Mouse (Mus musculus) neural tube, embryonic 13.5 days (tissue): ENCODE results near the gene Fbxl20. TPM values are rescaled to one million over a fixed set of nuclear protein-coding genes. Genes with fewer than 3 reads are reported as not detected.

Experiments
- ATAC-seq: fragments of 200-750 bp; cut with Nextera tagmentation; 2 replicates; pipeline ENCODE4 v1.8.0; 2017; ENCODE audit warnings: low read depth, mild to moderate bottlenecking, moderate TSS enrichment, moderate library complexity
- H3K27ac ChIP-seq: fragments of 300-500 bp; sonication (generic); replicated peaks from 2 replicates; pipeline ENCODE4 v1.5.1; 2015; ENCODE audit warnings: moderate library complexity, mild to moderate bottlenecking, inconsistent platforms
- H3K27me3 ChIP-seq: fragments of 300-500 bp; sonication (generic); 2 replicates; pipeline ENCODE4 v1.6.1; 2015; ENCODE audit warnings: mild to moderate bottlenecking, inconsistent platforms
- H3K36me3 ChIP-seq: fragments of 300-500 bp; sonication (generic); 2 replicates; pipeline ENCODE4 v1.6.1; 2015; ENCODE audit warnings: mild to moderate bottlenecking, inconsistent platforms
- H3K4me1 ChIP-seq: fragments of 300-500 bp; sonication (generic); replicated peaks from 2 replicates; pipeline ENCODE4 v1.6.1; 2015; ENCODE audit warnings: inconsistent platforms
- H3K4me2 ChIP-seq: fragments of 300-500 bp; sonication (generic); 2 replicates; pipeline ENCODE4 v1.6.1; 2015; ENCODE audit warnings: inconsistent platforms, mild to moderate bottlenecking, moderate library complexity
- H3K4me3 ChIP-seq: fragments of 300-500 bp; sonication (generic); 2 replicates; pipeline ENCODE4 v1.5.1; 2015; ENCODE audit warnings: mild to moderate bottlenecking, inconsistent platforms
- H3K9ac ChIP-seq: fragments of 300-500 bp; sonication (generic); 2 replicates; pipeline ENCODE4 v1.6.1; 2015; ENCODE audit warnings: moderate library complexity, mild to moderate bottlenecking, inconsistent platforms
- H3K9me3 ChIP-seq: fragments of 300-500 bp; sonication (generic); 2 replicates; pipeline ENCODE4 v1.6.1; 2016; ENCODE audit warnings: inconsistent platforms
- WGBS: fragments of 180-500 bp; shearing (Covaris S2); methylation state at CpG from one replicate; pipeline ENCODE4 v1.1.7; 2015; 5-methylcytosine and 5-hydroxymethylcytosine counted together
- polyA plus RNA-seq: library from polyadenylated mRNA; unstranded; fragments of >200 nt; fragmentation: Nextera tagmentation; extraction: Ambion mirVana; gene quantifications from 2 replicates; pipeline ENCODE4 v1.2.1, GENCODE M21; 2015

Gene Fbxl20
- polyA plus RNA-seq, 1 experiment from 2014 or later, result 28.5 TPM

DNA sequence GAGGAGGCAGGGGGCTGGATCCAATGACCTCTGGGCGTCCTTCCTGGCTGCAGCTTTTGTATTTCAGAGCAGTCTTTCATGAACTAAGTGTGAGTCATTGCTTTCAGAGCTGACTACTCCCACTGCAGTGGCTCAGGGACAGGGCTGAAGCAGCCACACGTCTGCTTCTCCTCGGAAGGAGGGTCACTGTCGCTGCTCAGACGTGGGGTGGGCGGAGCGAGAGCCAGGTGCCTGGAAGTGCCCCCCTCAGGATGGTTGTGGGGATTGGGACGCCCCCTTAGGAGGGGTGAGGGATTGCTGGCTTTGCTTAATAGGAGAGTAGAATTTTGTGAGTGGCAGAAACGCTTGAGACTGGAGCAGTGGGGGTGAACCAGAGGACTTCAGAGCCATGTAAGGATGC is 92.7 kb downstream of the Fbxl20 start:
- no peak for ATAC-seq
- Histone ChIP-seq H3K9ac (peak overlapping the region; percentile 26; the same call in 1 of the 2 replicates), H3K27me3 (peaks cover 9% of the 10 kb centered on the region; the same call in 1 of the 2 replicates), H3K36me3 (no peaks in the 10 kb centered on the region), H3K4me3 (no peak overlapping the region), H3K4me1 (peaks cover 30% of the 10 kb centered on the region), H3K9me3 (no peaks in the 10 kb centered on the region), H3K27ac (no peak overlapping the region), H3K4me2 (no peak overlapping the region)
- WGBS, result 26% methylated on average over 9 of the region's 9 CpGs

DNA sequence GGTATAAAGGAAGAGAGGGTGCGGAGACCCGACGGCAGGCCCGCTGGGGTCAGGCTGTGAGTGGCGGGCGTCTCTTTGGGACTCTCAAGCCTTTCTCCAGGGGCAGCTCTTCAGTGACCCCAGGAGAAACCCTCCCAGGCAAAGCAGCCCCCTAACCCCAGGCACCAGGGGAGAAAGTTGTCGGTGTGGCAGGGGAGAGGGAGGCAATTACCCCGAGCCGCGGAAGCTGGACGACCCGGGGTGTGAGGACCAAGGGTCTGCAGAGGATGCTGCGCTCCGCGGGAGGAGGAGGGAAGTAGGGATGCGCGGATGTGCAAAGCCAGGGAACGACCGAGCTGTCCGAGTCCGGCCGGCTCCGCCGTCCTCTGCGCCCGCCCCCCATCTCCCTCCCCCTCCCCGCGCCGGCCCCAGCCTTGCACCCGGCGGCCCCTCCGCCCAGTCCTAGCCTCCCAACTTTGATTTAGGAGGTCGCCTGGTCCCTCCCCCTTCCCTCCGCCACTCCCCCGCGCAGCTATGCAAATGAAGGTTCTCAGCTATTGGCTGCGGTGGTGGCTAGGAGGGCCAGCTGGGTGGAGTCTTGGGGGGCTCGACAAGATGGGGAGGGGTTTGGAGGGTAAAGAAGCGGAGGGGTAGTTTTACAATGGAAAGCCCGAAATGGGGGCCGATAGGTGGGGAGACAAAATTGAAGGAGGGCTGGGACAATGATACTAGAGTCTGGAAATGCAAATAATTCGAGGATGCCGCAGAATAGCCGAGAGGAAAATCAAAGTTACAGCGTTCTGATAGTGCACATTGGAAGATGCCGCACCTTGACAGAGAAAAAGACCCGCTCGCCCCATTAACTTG is 97.0 kb downstream of the Fbxl20 start, which contains the start of gene Stac2:
Stac2 (minus strand) TSS at position 474 of the 846 bp plus-strand sequence.
- peak within 1 kb of the TSS; percentile 61 for H3K4me3 ChIP-seq
- H3K9ac ChIP-seq, result peak within 1 kb of the TSS; percentile 83
- H3K9me3 ChIP-seq, result no peaks in the 10 kb centered on the region
- peaks cover 38% of the 10 kb centered on the region for H3K27me3 ChIP-seq
- H3K4me1 ChIP-seq, result peaks cover 44% of the 10 kb centered on the region
- WGBS, result under 1% methylated on average over 47 of the region's 48 CpGs
- ATAC-seq, result peak; percentile 90
- H3K36me3 ChIP-seq, result no peaks in the 10 kb centered on the region
- H3K4me2 ChIP-seq, result peak within 1 kb of the TSS; percentile 60
- peak within 1 kb of the TSS; percentile 76 for H3K27ac ChIP-seq

DNA sequence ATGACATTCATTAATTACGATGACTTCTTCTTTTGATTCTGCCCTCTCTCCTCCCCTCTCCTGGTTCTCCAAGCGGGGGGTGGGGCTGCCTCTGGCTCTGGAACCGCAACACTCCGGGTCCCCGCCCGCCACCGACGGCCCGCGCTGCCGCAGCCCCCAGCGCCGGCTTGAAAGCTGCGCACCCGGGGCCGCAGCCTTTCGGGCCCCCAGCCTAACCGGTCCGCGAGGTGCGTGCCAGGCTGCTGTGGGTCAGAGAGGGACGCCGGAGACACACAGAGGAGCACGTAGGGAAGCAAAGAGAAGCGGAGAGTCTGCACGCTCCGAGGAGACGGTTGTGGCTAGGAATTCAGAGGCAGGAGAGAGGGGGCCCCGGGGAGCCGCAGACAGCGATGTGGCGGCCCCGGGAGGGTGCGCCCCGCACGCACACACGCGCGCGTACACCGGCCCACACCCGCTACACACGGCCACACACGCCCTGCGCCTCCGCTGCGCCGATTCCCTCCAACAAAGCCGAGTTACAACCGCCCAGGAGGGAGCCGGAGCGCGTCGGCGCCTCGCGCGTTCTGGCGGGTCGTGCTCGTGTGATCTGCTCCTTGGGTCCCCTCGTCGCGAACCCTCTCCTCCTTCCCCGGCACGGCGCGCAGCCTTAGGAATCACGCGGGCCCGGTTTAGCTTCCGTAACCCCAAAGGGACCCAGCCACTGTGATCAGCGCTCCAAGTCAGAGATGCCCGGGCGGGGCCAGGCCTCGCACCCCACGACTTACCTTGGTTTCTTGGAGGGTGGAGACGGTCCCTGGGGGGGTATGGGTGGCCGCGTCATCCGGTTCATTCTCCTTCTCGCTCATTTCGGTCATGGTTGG is 97.8 kb downstream of the Fbxl20 start:
- Histone ChIP-seq H3K9me3 (no peaks in the 10 kb centered on the region), H3K27me3 (peaks cover 38% of the 10 kb centered on the region), H3K9ac (peak overlapping the region; percentile 83), H3K4me2 (peak overlapping the region; percentile 60), H3K4me1 (peaks cover 41% of the 10 kb centered on the region), H3K4me3 (peak overlapping the region; percentile 61), H3K27ac (peak overlapping the region; percentile 76), H3K36me3 (no peaks in the 10 kb centered on the region)
- WGBS, result under 1% methylated on average over 74 of the region's 83 CpGs
- ATAC-seq, result peak; percentile 62

DNA sequence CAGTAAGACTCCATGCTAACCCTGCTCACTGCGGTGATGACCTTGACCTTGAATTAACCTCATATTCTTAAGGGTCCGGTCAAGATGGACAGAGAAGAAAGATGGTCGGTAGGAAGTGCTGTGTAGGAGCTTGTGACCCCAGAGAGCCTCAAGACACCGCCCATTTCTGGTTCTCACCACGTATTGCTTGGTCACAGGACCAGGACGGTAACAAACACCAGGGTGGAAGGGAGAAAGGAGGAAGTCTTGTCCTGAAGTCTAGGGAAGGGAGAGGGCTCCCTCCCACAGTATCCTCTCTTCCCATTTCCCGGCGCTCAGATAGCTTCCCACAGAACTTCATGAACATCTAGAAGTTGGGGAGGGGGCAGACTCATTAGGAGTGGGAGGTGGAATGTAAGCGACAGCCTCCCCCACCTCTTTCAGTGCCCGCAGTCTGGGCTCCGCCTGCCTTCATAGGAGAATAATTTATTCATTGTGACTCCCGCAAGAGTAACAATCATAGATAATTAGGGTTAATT is 98.5 kb downstream of the Fbxl20 start:
- H3K27me3 ChIP-seq, result peaks cover 38% of the 10 kb centered on the region
- peak overlapping the region; percentile 61 for H3K4me3 ChIP-seq
- H3K9me3 ChIP-seq, result no peaks in the 10 kb centered on the region
- H3K4me2 ChIP-seq, result peak overlapping the region; percentile 60
- H3K27ac ChIP-seq, result no peak overlapping the region
- WGBS, result 9% methylated on average over 12 of the region's 12 CpGs
- no peak for ATAC-seq
- no peaks in the 10 kb centered on the region for H3K36me3 ChIP-seq
- H3K4me1 ChIP-seq, result peaks cover 36% of the 10 kb centered on the region
- H3K9ac ChIP-seq, result peak overlapping the region; percentile 83

- 4% methylated on average over 2 of the region's 2 CpGs for WGBS
- H3K4me2 ChIP-seq, result peak overlapping the region; percentile 60
Observed at GRCm38 (mm10) chr11:98050940-98051339, 99.3 kb downstream of the Fbxl20 start.

GRCm38 (mm10) chr11:98050520-98050815 is 99.7 kb downstream of the Fbxl20 start:
- Histone ChIP-seq H3K4me3 (no peak overlapping the region), H3K4me1 (peaks cover 36% of the 10 kb centered on the region), H3K27ac (no peak overlapping the region), H3K4me2 (peak overlapping the region; percentile 60; the same call in 1 of the 2 replicates), H3K9me3 (no peaks in the 10 kb centered on the region), H3K9ac (0 out of 2 replicates have a peak overlapping the region, but pooled peaks have one; percentile 34), H3K27me3 (peaks cover 38% of the 10 kb centered on the region), H3K36me3 (no peaks in the 10 kb centered on the region)
- ATAC-seq, result no peak
- WGBS, result 6% methylated on average over 2 of the region's 2 CpGs

More at GRCm38 (mm10) chr11:98050940-98051339, 99.3 kb downstream of the Fbxl20 start:
- no peak overlapping the region for H3K27ac ChIP-seq
- peaks cover 38% of the 10 kb centered on the region for H3K27me3 ChIP-seq
- H3K9me3 ChIP-seq, result no peaks in the 10 kb centered on the region
- H3K9ac ChIP-seq, result peak overlapping the region; percentile 34
- peaks cover 36% of the 10 kb centered on the region for H3K4me1 ChIP-seq
- no peaks in the 10 kb centered on the region for H3K36me3 ChIP-seq
- no peak for ATAC-seq
- H3K4me3 ChIP-seq, result peak overlapping the region; percentile 61; the same call in 1 of the 2 replicates

DNA sequence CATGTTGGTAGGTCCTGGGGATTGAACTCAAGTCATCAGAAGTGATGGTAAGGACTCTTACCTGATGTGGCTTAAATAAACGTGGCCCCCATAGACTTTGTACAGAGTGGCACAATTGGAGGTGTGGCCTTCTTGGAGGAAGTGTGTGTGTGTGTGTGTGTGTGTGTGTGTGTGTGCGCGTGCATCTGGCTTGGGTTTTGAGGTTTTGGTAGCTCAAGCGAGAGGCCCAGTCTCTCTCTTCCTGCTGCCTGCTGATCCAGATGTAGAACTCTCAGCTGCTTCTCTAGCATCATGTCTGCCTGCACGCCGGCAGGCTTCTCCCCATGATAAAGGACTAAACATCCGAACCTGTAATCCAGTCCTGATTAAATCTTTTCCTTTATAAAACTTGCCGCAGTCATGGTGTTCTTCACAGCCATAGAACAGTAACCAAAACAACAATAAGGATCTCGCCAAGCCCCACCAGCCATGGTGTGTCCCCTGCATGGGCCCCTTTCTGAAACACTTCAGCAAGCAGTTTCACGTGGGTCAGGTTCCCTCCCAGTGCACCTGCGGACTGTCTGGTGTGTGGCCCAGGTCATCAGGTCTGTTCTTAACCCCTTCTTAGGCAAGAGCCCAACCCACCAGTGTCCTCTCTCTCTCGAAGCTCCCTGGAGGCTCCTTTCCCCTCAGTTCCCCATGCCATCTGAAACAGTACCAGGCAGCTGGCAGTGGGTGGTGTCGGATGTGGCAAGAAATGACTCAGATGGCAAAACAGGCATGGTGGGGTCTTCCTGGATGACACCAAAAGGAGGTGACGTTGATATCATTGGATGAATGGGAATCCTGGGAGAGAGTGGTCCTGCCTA is 100.3 kb downstream of the Fbxl20 start:
- Histone ChIP-seq H3K4me3 (no peak overlapping the region), H3K4me2 (no peak overlapping the region), H3K27ac (no peak overlapping the region), H3K9ac (no peak overlapping the region), H3K36me3 (no peaks in the 10 kb centered on the region), H3K4me1 (peaks cover 36% of the 10 kb centered on the region), H3K9me3 (no peaks in the 10 kb centered on the region), H3K27me3 (peaks cover 38% of the 10 kb centered on the region)
- ATAC-seq, result no peak
- 75% methylated on average over 14 of the region's 14 CpGs for WGBS

- H3K9ac ChIP-seq, result no peak overlapping the region
- ATAC-seq, result no peak
Observed at GRCm38 (mm10) chr11:98047745-98048144, 102.5 kb downstream of the Fbxl20 start.

DNA sequence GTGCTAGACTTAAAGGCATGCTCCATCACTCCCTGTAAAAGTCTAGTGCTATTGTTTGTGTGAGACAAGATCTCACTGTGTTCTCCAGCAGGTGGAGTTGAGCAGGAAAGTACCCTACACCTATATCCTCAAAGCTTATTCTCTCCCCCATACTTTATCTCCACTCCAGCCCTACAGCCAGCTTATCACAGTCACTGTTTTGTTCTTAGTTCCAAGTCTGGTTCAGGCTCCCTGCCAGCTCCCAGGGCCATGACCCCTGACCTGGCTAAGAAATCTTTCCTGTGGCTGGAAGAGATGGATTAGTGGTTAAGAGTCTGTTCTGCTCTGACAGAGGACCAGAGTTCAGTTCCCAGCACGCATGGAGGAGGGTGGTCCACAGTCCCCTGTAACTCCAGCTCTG is 103.7 kb downstream of the Fbxl20 start:
- ATAC-seq, result no peak
- WGBS, result 75% methylated on average over 1 of the region's 1 CpGs
- H3K9ac ChIP-seq, result no peak overlapping the region
- H3K4me1 ChIP-seq, result peaks cover 15% of the 10 kb centered on the region
- H3K4me3 ChIP-seq, result no peak overlapping the region
- 0 out of 2 replicates have a peak, but pooled peaks cover 5% of the 10 kb centered on the region for H3K36me3 ChIP-seq
- no peak overlapping the region for H3K27ac ChIP-seq
- H3K27me3 ChIP-seq, result peaks cover 20% of the 10 kb centered on the region
- H3K4me2 ChIP-seq, result no peak overlapping the region
- no peaks in the 10 kb centered on the region for H3K9me3 ChIP-seq

More at GRCm38 (mm10) chr11:98047745-98048144, 102.5 kb downstream of the Fbxl20 start:
- Histone ChIP-seq H3K9me3 (no peaks in the 10 kb centered on the region), H3K27me3 (peaks cover 32% of the 10 kb centered on the region), H3K27ac (no peak overlapping the region; the same call in 1 of the 2 replicates), H3K4me1 (peaks cover 28% of the 10 kb centered on the region), H3K36me3 (no peaks in the 10 kb centered on the region), H3K4me2 (no peak overlapping the region), H3K4me3 (no peak overlapping the region)
- WGBS, result 69% methylated on average over 4 of the region's 4 CpGs

DNA sequence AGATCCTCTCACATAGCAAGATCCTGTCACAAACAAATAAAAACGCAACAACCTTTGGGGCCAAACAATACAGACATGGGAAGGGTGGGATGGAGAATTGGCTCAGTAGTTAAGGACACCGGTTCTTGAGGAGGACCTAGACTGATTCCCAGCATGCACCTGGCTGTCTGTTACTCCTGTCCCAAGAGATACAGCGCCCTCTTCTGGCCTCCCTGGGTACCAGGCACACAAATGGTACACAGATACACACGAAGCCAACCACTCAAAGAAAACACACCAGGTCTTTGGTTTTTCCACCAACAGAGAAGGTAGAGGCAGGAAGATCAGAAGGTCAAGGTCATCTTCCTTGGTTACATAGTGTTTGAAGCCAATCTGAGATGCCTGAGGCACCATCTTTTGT is 104.6 kb downstream of the Fbxl20 start:
- ATAC-seq, result no peak
- Histone ChIP-seq H3K27ac (no peak overlapping the region), H3K9ac (no peak overlapping the region), H3K36me3 (0 out of 2 replicates have a peak, but pooled peaks cover 5% of the 10 kb centered on the region), H3K4me1 (peaks cover 6% of the 10 kb centered on the region), H3K4me2 (no peak overlapping the region), H3K27me3 (peaks cover 11% of the 10 kb centered on the region), H3K9me3 (no peaks in the 10 kb centered on the region), H3K4me3 (no peak overlapping the region)
- 66% methylated on average over 4 of the region's 4 CpGs for WGBS

GRCm38 (mm10) chr11:98044074-98044473 is 106.1 kb downstream of the Fbxl20 start:
- WGBS, result 79% methylated on average over 5 of the region's 5 CpGs
- Histone ChIP-seq H3K4me3 (no peak overlapping the region), H3K27ac (no peak overlapping the region), H3K9me3 (no peaks in the 10 kb centered on the region), H3K4me1 (no peaks in the 10 kb centered on the region), H3K36me3 (peaks cover 14% of the 10 kb centered on the region), H3K4me2 (no peak overlapping the region), H3K27me3 (peaks cover under 1% of the 10 kb centered on the region; the same call in 1 of the 2 replicates), H3K9ac (no peak overlapping the region)
- no peak for ATAC-seq
